ENCODE assay signal across 10 mouse cellular contexts in the genomic region with DNA sequence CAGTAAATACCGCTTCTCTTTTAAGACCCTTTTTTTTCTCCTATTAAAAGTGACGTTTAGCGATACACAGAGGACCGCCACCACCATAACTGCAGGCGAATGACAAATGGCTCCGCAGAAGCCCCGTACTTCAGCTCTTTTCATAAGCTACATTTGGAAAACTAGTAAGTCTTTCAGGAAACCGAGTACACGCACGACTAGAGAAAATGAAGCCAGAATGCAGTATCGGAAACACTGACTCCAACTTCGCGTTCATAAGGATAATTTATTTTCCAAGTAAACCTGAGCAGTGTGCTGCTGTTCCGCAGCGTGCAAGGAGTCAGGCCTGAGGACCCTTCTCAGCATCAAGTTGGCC.
A peak's percentile ranks its signal among the peaks of the same experiment; 100 is the strongest.
DNase-seq lines count a peak whose midpoint lies in the region; ATAC-seq and TF ChIP-seq lines count a peak whose summit lies in the region.
"Had no signal": no experiment of that assay in that cellular context is flagged by ENCODE, and none has a peak within 500 bp of the region (broad histone marks: within the 10 kb centered on the region; RNA-seq: fewer than 3 reads in every experiment).

No protein-coding gene starts in this region.

- no peak for TF ChIP-seq POLR2A in kidney, adult 2 months (IDR thresholded peaks at IDR 0.05; ENCODE audit: low read depth, low read length)

- H3K9me3 ChIP-seq in kidney, postnatal 0 days (replicated peaks; ENCODE audit: low read length), result no peaks in the 10 kb centered on the region
- no peaks in the 10 kb centered on the region for H3K9me3 ChIP-seq in embryonic facial prominence, embryonic 12.5 days
- H3K9me3 ChIP-seq in intestine, embryonic 15.5 days, result no peaks in the 10 kb centered on the region
- no peaks in the 10 kb centered on the region for H3K9me3 ChIP-seq in neural tube, embryonic 12.5 days

- DNase-seq in kidney, postnatal 0 days (ENCODE audit: low spot score), result peak; percentile 3
- DNase-seq in kidney, adult 2 months, result no peak
- DNase-seq in cerebellum, adult 11-12 months, result no peak
- DNase-seq in kidney, adult 8-10 months, result no peak
- no peak for DNase-seq in adrenal gland, adult 8-10 months
- DNase-seq: spleen, adult 18-20 months had no signal

- H3K4me1 ChIP-seq in kidney, postnatal 0 days (replicated peaks; ENCODE audit: insufficient read depth, low read length), result peaks cover 4% of the 10 kb centered on the region; the same call in 1 of the 2 replicates
- H3K4me1 ChIP-seq in kidney, adult 2 months (ENCODE audit: control insufficient read depth, insufficient read depth, low read length), result no peaks in the 10 kb centered on the region
- H3K4me1 ChIP-seq in embryonic facial prominence, embryonic 12.5 days, result peaks cover 9% of the 10 kb centered on the region; the same call in 1 of the 2 replicates
- peaks cover 5% of the 10 kb centered on the region; the same call in 1 of the 2 replicates for H3K4me1 ChIP-seq in intestine, embryonic 15.5 days (replicated peaks)
- H3K4me1 ChIP-seq in neural tube, embryonic 12.5 days, result peaks cover 10% of the 10 kb centered on the region

- peak overlapping the region; percentile 70 for H3K4me2 ChIP-seq in kidney, postnatal 0 days (ENCODE audit: low read length)
- peak overlapping the region; percentile 74 for H3K4me2 ChIP-seq in embryonic facial prominence, embryonic 12.5 days (replicated peaks)
- H3K4me2 ChIP-seq in intestine, embryonic 15.5 days (replicated peaks), result peak overlapping the region; percentile 79
- H3K4me2 ChIP-seq in neural tube, embryonic 12.5 days (replicated peaks), result peak overlapping the region; percentile 74

- H3K27ac ChIP-seq in kidney, postnatal 0 days, result no peak overlapping the region
- H3K27ac ChIP-seq in kidney, adult 2 months (ENCODE audit: insufficient read depth, low read depth, low read length), result no peak overlapping the region
- no peak overlapping the region for H3K27ac ChIP-seq in embryonic facial prominence, embryonic 12.5 days
- H3K27ac ChIP-seq in intestine, embryonic 15.5 days, result no peak overlapping the region
- no peak overlapping the region for H3K27ac ChIP-seq in neural tube, embryonic 12.5 days

- no peak overlapping the region for H3K9ac ChIP-seq in kidney, postnatal 0 days (ENCODE audit: low read depth, low read length)
- H3K9ac ChIP-seq in embryonic facial prominence, embryonic 12.5 days, result no peak overlapping the region
- H3K9ac ChIP-seq in intestine, embryonic 15.5 days, result no peak overlapping the region
- H3K9ac ChIP-seq in neural tube, embryonic 12.5 days, result 0 out of 2 replicates have a peak overlapping the region, but pooled peaks have one; percentile 22

- H3K36me3 ChIP-seq in kidney, postnatal 0 days (ENCODE audit: insufficient read depth, low read length), result no peaks in the 10 kb centered on the region
- no peaks in the 10 kb centered on the region for H3K36me3 ChIP-seq in kidney, adult 2 months (ENCODE audit: control insufficient read depth, insufficient read depth, low read length)
- H3K36me3 ChIP-seq in embryonic facial prominence, embryonic 12.5 days, result no peaks in the 10 kb centered on the region
- H3K36me3 ChIP-seq in intestine, embryonic 15.5 days, result no peaks in the 10 kb centered on the region
- H3K36me3 ChIP-seq in neural tube, embryonic 12.5 days, result no peaks in the 10 kb centered on the region
- H3K36me3 ChIP-seq: G1E had no signal

- H3K27me3 ChIP-seq in kidney, postnatal 0 days (ENCODE audit: insufficient read depth, low read length), result no peaks in the 10 kb centered on the region
- peaks cover 1% of the 10 kb centered on the region; the same call in 1 of the 2 replicates for H3K27me3 ChIP-seq in kidney, adult 2 months (replicated peaks; ENCODE audit: control insufficient read depth, insufficient read depth, low read length)
- 0 out of 2 replicates have a peak, but pooled peaks cover 6% of the 10 kb centered on the region for H3K27me3 ChIP-seq in embryonic facial prominence, embryonic 12.5 days
- H3K27me3 ChIP-seq in intestine, embryonic 15.5 days (replicated peaks), result peaks cover 3% of the 10 kb centered on the region; the same call in 1 of the 2 replicates
- H3K27me3 ChIP-seq in neural tube, embryonic 12.5 days (replicated peaks), result no peaks in the 10 kb centered on the region

- peak overlapping the region; percentile 39 for H3K4me3 ChIP-seq in kidney, postnatal 0 days (replicated peaks; ENCODE audit: low read depth, low read length)
- H3K4me3 ChIP-seq in kidney, adult 2 months (ENCODE audit: insufficient read depth, low read depth, low read length), result no peak overlapping the region
- H3K4me3 ChIP-seq in embryonic facial prominence, embryonic 12.5 days, result peak overlapping the region; percentile 35
- H3K4me3 ChIP-seq in intestine, embryonic 15.5 days (replicated peaks), result peak overlapping the region; percentile 29
- H3K4me3 ChIP-seq in neural tube, embryonic 12.5 days, result peak overlapping the region; percentile 34

- ATAC-seq in kidney, postnatal 0 days (replicated peaks; ENCODE audit: low FRiP score, low read depth), result no peak
- ATAC-seq in embryonic facial prominence, embryonic 12.5 days (ENCODE audit: insufficient number of reproducible peaks, insufficient read depth, low FRiP score, low TSS enrichment), result no peak
- no peak for ATAC-seq in intestine, embryonic 15.5 days
- 0 out of 2 replicates have a peak, but pooled peaks have one; percentile 3 for ATAC-seq in neural tube, embryonic 12.5 days (ENCODE audit: low FRiP score, low read depth)

- WGBS in kidney, postnatal 0 days, result 8% methylated on average over 15 of the region's 15 CpGs
- 19% methylated on average over 15 of the region's 15 CpGs for WGBS in kidney, adult 2 months
- 17% methylated on average over 15 of the region's 15 CpGs for WGBS in embryonic facial prominence, embryonic 12.5 days
- 14% methylated on average over 15 of the region's 15 CpGs for WGBS in intestine, embryonic 15.5 days
- 16% methylated on average over 15 of the region's 15 CpGs for WGBS in neural tube, embryonic 12.5 days

- TF ChIP-seq CTCF in kidney, postnatal 0 days (IDR thresholded peaks at IDR 0.05; ENCODE audit: low read depth), result no peak
- TF ChIP-seq CTCF in kidney, adult 2 months (conservative IDR thresholded peaks at IDR 0.05; ENCODE audit: insufficient read depth, insufficient read length, low read depth, low read length), result no peak
